Mouse (Mus musculus) cerebellum, postnatal 14 days (tissue): ENCODE measurements around the gene Olfr533.
"Not testable (repeated sequence)": the region's sequence is repeated elsewhere in the genome, so short reads cannot be mapped to it uniquely, and the experiment has no call there.

Source experiments
- DNase-seq, 2 experiments: peaks; one replicate each; pipeline ENCODE4 v3.0.0; 2021; ENCODE audit warnings: mixed read lengths in 2 of 2

Gene Olfr533

DNA sequence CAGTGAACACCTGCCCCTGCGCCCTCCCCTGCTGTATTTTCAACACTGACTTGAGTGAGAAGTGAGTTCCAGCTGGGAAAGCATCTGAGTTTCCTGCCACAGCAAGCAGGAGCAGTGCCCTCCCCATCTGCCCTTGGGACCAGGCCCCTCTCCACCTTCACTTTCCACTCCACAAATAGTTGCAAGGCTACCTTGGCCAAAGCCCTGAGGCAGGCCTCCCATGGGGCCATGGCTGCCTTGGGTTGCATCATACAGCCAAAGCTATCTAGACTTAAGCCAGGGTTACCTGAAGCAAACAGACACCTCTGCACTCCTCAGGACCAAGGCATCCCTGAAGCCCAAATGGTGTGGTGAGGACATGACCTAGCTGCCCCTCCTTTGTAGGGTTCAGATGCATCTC, at the start of gene Olfr533:
Gene Olfr533, plus strand, starts transcription at position 301 of the 400 bp plus-strand sequence.
- not testable (repeated sequence) for DNase-seq

DNA sequence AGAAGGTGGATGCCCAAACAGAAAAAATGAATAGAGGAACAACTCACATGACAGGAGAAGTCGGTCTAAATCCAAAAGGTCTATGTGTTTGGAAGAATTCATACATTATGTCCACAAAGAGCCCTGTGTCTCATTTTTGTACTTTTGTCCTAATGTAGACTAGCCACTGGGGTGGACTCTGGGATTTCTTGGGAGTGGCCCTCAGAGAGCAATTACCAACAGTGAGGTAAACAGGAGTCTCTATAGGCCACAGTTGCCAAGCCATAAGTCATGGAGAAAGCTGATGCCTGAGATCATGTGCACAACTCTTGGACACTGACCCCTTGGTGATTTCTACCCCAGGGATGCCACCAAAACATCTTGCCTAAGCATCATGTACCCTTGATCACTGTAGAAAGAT, 41.6 kb upstream of the Olfr533 start, which contains the start of gene Olfr532:
Gene Olfr532, minus strand, starts transcription at position 101 of the 400 bp plus-strand sequence.
- no peak for DNase-seq

DNA sequence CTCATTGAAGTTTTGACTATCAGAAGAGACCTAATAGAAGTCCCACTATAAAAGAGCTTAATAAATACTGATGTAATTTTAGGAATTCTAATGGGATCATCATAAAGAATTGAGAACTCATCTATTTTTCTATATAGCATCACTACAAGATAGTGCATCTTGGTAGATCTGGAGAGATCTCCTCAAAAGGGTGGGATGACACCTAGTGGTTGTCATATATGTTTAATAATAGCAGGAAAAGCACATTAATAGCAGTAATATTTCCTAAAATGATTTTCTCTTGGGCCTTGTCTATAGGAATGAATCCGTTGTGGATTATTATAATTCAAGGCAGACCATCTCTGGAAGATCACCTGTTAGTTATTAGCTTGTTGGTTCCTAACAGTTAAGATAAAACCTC, 20.0 kb upstream of the Olfr533 start:
- DNase-seq: no peak

DNA sequence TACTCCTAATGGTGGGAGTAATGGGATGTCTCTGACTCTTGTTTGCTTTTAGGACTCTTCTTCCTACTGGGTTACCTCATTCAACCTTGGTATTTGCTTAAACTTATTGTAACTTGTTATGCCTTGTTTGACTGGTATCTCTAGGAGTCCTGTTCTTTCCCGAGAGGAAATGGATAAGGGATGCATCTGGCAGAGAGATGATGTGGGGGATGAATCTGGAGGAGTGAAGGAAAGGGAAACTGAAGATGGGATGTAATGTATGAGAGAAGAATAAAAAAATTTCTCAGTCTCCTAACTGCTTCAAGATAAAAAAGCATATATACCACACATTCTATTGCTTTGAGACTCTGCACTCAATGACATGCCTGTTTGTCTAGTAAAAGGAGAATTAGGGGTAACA, 14.7 kb downstream of the Olfr533 start:
- DNase-seq: no peak

DNA sequence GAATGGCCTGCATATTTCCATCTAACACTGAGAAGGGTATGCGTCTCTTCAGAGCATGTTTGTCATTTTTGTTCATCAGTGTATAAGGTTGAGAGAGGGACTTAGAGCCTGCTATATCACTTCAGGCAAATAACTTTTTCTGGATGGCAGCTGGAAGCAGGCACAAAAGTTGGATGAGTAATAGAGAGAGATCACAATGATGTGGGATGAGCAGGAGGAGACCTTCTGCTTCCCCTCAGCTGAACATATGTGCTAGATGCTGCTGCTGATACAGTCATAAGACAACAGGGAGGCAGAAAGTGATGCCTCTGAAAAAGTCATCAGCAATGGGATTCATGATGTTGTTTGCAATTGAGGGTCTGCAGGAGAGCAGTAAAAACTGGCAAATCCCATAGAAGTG, 15.6 kb downstream of the Olfr533 start:
- no peak for DNase-seq

DNA sequence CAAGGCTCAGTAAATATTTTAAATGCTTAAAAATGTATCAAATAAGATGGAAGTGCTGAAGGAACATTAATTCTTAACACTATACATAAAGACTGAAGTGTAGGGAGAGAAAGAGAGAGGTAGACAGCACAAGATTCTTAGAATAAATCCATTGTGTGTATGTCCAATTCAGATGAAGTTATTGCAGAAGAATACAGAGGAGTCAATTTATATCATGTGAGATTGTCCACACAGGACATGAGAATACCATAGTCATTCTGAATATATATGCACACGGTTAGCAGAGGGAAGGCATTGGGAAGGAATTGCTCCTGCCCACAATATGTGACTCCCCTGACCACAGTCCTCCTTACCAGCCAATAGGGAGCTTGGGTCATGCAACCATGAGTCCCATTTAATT, 20.7 kb downstream of the Olfr533 start, which contains the start of gene Olfr535:
Gene Olfr535, plus strand, starts transcription at position 301 of the 400 bp plus-strand sequence.
- no peak for DNase-seq

DNA sequence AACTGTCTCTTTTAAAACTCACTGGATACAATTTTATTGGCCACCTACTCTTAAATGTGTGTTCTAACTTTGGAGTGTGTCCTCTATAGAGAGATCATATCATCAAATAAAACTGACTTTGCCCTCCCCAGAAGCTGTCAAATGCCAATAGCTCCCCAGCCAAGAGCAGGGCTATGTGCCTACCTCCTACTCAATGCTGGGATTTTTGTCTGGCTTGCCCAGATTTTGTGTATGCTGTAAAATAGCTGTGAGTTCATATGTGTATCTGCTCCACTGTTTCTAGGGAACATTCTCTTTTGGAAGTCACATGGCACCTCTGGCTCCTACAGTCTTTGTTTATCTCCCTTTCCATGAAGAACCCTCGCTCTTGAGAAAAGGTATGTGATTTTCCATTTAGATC, 25.8 kb downstream of the Olfr533 start:
- no peak for DNase-seq

DNA sequence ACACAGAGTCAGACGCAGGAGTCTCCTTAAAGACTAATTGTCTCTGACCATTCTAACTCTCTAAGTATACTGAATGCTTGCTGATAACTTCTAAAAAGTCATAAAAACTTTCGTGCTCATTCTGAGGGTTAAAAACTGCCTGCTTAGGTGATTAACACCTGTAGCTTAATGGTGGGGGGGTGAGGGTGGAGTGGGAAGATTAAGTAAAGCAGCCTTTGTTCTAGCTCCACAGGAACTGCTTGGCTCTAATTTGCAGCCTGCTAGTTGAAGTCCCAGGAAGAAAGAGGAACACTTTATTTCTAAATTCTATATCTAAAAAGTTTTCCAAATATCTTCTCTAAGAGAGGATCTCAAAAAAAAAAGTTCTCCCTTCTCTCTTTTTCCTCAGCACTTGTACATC, 31.1 kb downstream of the Olfr533 start:
- no peak for DNase-seq

DNA sequence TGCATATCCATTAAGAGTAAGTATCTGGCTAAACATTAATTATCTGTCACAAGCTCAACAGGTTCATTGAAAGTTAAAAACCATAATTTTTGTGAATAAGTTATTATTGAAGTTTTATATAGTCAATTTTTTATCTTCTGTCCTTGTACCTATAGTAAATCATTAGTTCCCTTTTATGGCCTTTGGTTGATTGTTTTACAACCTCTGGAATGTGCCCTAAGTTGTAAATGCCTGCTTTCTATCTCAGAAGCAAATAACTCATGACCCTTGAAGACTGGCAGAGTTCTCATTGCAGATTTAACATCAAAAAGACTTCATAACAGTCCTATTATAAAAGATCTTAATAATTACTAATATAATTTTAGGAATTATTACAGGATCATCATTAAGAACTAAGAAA, 31.5 kb downstream of the Olfr533 start:
- no peak for DNase-seq

DNA sequence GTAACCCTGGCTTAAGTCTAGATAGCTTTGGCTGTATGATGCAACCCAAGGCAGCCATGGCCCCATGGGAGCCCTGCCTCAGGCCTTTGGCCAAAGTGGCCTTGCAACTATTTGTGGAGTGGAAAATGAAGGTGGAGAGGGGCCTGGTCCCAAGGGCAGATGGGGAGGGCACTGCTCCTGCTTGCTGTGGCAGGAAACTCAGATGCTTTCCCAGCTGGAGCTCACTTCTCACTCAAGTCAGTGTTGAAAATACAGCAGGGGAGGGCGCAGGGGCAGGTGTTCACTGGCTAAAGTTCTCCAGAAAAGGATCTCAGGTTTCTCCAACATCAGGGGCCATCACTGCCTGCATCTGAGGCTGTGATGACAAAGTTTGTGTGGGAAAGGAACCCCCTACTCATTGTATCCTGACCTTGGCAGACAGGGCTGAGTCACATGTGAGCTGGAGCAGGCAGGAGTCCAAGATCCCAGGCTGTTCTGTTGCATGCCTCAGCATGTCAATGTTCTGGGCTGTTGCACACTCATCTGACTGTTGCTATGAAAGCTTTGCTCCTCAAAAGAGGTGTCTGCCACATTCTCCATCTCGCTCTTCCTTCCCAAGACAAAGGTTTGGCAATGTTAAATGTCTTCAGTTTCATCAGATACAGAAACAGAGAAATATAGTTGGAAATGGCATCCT, 44.3 kb downstream of the Olfr533 start, which contains the start of gene Olfr536:
Gene Olfr536, minus strand, starts transcription at position 51 of the 676 bp plus-strand sequence.
- peak; percentile 20 to 52 for DNase-seq
